Mouse (Mus musculus) lung, embryonic 14.5 days (tissue): Measurements from ENCODE around the gene Nin. TPM values are rescaled to one million over a fixed set of nuclear protein-coding genes. Genes with fewer than 3 reads are reported as not detected.

Source experiments
- ATAC-seq: fragments of 200-750 bp; cut with Nextera tagmentation; 2 replicates; pipeline ENCODE4 v1.8.0; 2017; ENCODE audit warnings: mild to moderate bottlenecking, moderate TSS enrichment, moderate library complexity; ENCODE audit not compliant: insufficient read depth
- DNase-seq: peaks from one replicate; pipeline ENCODE4 v3.0.0-alpha.2; 2015
- H3K27ac ChIP-seq: fragments of 300-500 bp; sonication (generic); 2 replicates; pipeline ENCODE4 v1.5.1; 2014; ENCODE audit warnings: low read depth, mild to moderate bottlenecking, moderate library complexity
- H3K27me3 ChIP-seq: fragments of 300-500 bp; sonication (generic); 2 replicates; pipeline ENCODE4 v1.6.1; 2014; ENCODE audit warnings: low read length, control low read depth; ENCODE audit not compliant: insufficient read depth
- H3K36me3 ChIP-seq: fragments of 300-500 bp; sonication (generic); 2 replicates; pipeline ENCODE4 v1.6.1; 2014; ENCODE audit warnings: control low read depth; ENCODE audit not compliant: insufficient read depth
- H3K4me1 ChIP-seq: fragments of 300-500 bp; sonication (generic); 2 replicates; pipeline ENCODE4 v1.6.1; 2014; ENCODE audit warnings: antibody characterized with exemption, control low read depth; ENCODE audit not compliant: insufficient read depth
- H3K4me2 ChIP-seq: fragments of 300-500 bp; sonication (generic); 2 replicates; pipeline ENCODE4 v1.6.1; 2014; ENCODE audit warnings: mild to moderate bottlenecking
- H3K4me3 ChIP-seq: fragments of 300-500 bp; sonication (generic); 2 replicates; pipeline ENCODE4 v1.5.1; 2014; ENCODE audit warnings: low read depth, low read length
- H3K9ac ChIP-seq: fragments of 300-500 bp; sonication (generic); 2 replicates; pipeline ENCODE4 v1.6.1; 2014
- H3K9me3 ChIP-seq: fragments of 300-500 bp; sonication (generic); 2 replicates; pipeline ENCODE4 v1.6.1; 2016; ENCODE audit warnings: low read depth, low read length, control low read depth
- CTCF ChIP-seq: IDR thresholded peaks from 2 replicates; pipeline ENCODE4 v1.5.1; 2016; ENCODE audit warnings: antibody characterized with exemption, low read depth
- WGBS: fragments of 180-500 bp; shearing (Covaris S2); extraction: QIAGEN DNeasy Blood & Tissue Kit; methylation state at CpG from one replicate; pipeline ENCODE4 v1.1.7; 2014; 5-methylcytosine and 5-hydroxymethylcytosine counted together
- polyA plus RNA-seq: library from polyadenylated mRNA; unstranded; fragments of >200 nt; fragmentation: Nextera tagmentation; extraction: Ambion mirVana; gene quantifications from 2 replicates; pipeline ENCODE4 v1.2.1, GENCODE M21; 2014

Gene Nin
- polyA plus RNA-seq, 1 experiment from 2014 or later, result 25.1 TPM

GRCm38 (mm10) chr12:70023580-70023979 is 89.9 kb downstream of the Nin start:
- H3K9me3 ChIP-seq, result no peaks in the 10 kb centered on the region
- DNase-seq (no peak), ATAC-seq (no peak)
- 71% methylated on average over 4 of the region's 4 CpGs for WGBS
- no peak overlapping the region for H3K4me3 ChIP-seq
- H3K27me3 ChIP-seq, result no peaks in the 10 kb centered on the region
- H3K36me3 ChIP-seq, result peaks cover 64% of the 10 kb centered on the region
- no peak overlapping the region for H3K27ac ChIP-seq
- no peaks in the 10 kb centered on the region for H3K4me1 ChIP-seq
- H3K4me2 ChIP-seq, result no peak overlapping the region
- H3K9ac ChIP-seq, result no peak overlapping the region
- no peak for TF ChIP-seq CTCF

- no peak overlapping the region for H3K4me2 ChIP-seq
- 70% methylated on average over 4 of the region's 4 CpGs for WGBS
- H3K27ac ChIP-seq, result no peak overlapping the region
- H3K9ac ChIP-seq, result no peak overlapping the region
- DNase-seq (no peak), ATAC-seq (no peak)
- no peaks in the 10 kb centered on the region for H3K4me1 ChIP-seq
- H3K9me3 ChIP-seq, result no peaks in the 10 kb centered on the region
- H3K27me3 ChIP-seq, result no peaks in the 10 kb centered on the region
- H3K36me3 ChIP-seq, result peaks cover 59% of the 10 kb centered on the region
- H3K4me3 ChIP-seq, result no peak overlapping the region
- TF ChIP-seq CTCF, result no peak
These were observed 95.4 kb downstream of the Nin start for GRCm38 (mm10) chr12:70018153-70018552.

DNA sequence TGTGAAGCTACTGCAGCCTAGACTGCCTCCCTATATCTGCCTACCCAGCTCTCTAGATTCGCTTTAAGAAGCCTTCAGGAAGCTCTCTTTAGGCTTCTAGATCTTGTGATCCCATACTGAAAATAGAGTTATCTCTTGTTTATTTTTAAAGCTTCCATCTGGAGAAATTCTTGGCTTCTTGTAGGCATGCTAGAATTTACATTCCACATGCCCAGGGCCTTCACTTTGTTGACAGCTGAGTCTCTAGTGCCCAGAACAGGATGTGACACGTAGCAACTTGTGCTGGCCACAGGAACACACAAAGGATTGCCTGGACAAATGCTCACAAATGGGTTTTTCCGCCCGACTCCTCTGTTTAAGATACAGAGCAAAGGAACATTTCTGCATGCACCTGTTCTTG is 97.6 kb downstream of the Nin start:
- no peak for ATAC-seq
- no peak overlapping the region; the same call in 1 of the 2 replicates for H3K27ac ChIP-seq
- WGBS, result 43% methylated on average over 4 of the region's 4 CpGs
- peak; percentile 22 for DNase-seq
- no peaks in the 10 kb centered on the region for H3K4me1 ChIP-seq
- H3K9me3 ChIP-seq, result no peaks in the 10 kb centered on the region
- no peak overlapping the region for H3K4me2 ChIP-seq
- no peak for TF ChIP-seq CTCF
- peaks cover 45% of the 10 kb centered on the region for H3K36me3 ChIP-seq
- no peaks in the 10 kb centered on the region for H3K27me3 ChIP-seq
- H3K4me3 ChIP-seq, result no peak overlapping the region
- no peak overlapping the region for H3K9ac ChIP-seq

GRCm38 (mm10) chr12:70011681-70012080 is 101.8 kb downstream of the Nin start:
- Histone ChIP-seq H3K4me2 (no peak overlapping the region), H3K27me3 (no peaks in the 10 kb centered on the region), H3K27ac (no peak overlapping the region), H3K4me1 (no peaks in the 10 kb centered on the region), H3K4me3 (no peak overlapping the region), H3K9me3 (no peaks in the 10 kb centered on the region), H3K9ac (no peak overlapping the region), H3K36me3 (peaks cover 24% of the 10 kb centered on the region)
- TF ChIP-seq CTCF, result no peak
- DNase-seq, result no peak
- ATAC-seq, result no peak
- WGBS, result 74% methylated on average over 5 of the region's 5 CpGs

- no peak for TF ChIP-seq CTCF
- ATAC-seq (no peak), DNase-seq (no peak)
- 93% methylated on average over 4 of the region's 4 CpGs for WGBS
- Histone ChIP-seq H3K36me3 (peaks cover 12% of the 10 kb centered on the region), H3K4me1 (no peaks in the 10 kb centered on the region), H3K9me3 (no peaks in the 10 kb centered on the region), H3K27me3 (no peaks in the 10 kb centered on the region), H3K9ac (no peak overlapping the region), H3K4me2 (no peak overlapping the region), H3K4me3 (no peak overlapping the region), H3K27ac (no peak overlapping the region)
These were observed 103.2 kb downstream of the Nin start for GRCm38 (mm10) chr12:70010356-70010755.

GRCm38 (mm10) chr12:70005103-70005502 is 108.4 kb downstream of the Nin start:
- ATAC-seq, result no peak
- 66% methylated on average over 4 of the region's 4 CpGs for WGBS

GRCm38 (mm10) chr12:69998186-69998983 is 115.1 kb downstream of the Nin start:
- H3K4me2 ChIP-seq, result no peak overlapping the region
- no peak for TF ChIP-seq CTCF
- H3K9ac ChIP-seq, result no peak overlapping the region
- no peak overlapping the region for H3K4me3 ChIP-seq
- no peaks in the 10 kb centered on the region for H3K36me3 ChIP-seq
- WGBS, result 63% methylated on average over 13 of the region's 13 CpGs
- no peaks in the 10 kb centered on the region for H3K27me3 ChIP-seq
- H3K4me1 ChIP-seq, result no peaks in the 10 kb centered on the region
- no peak overlapping the region for H3K27ac ChIP-seq
- no peaks in the 10 kb centered on the region for H3K9me3 ChIP-seq
- ATAC-seq, result no peak
- DNase-seq, result no peak

More at GRCm38 (mm10) chr12:70005103-70005502, 108.4 kb downstream of the Nin start:
- Histone ChIP-seq H3K4me2 (no peak overlapping the region), H3K27ac (no peak overlapping the region), H3K4me3 (no peak overlapping the region), H3K4me1 (no peaks in the 10 kb centered on the region), H3K9ac (no peak overlapping the region), H3K36me3 (no peaks in the 10 kb centered on the region), H3K27me3 (no peaks in the 10 kb centered on the region), H3K9me3 (no peaks in the 10 kb centered on the region)
- DNase-seq, result no peak
- no peak for TF ChIP-seq CTCF
